Mouse (Mus musculus) MN1 (cell line): ENCODE results near the gene Isl1.

Source experiments
- DNase-seq: peaks from one replicate; pipeline ENCODE4 v3.0.0-alpha.2; 2016; ENCODE audit warnings: low spot score

Isl1 gene

DNA sequence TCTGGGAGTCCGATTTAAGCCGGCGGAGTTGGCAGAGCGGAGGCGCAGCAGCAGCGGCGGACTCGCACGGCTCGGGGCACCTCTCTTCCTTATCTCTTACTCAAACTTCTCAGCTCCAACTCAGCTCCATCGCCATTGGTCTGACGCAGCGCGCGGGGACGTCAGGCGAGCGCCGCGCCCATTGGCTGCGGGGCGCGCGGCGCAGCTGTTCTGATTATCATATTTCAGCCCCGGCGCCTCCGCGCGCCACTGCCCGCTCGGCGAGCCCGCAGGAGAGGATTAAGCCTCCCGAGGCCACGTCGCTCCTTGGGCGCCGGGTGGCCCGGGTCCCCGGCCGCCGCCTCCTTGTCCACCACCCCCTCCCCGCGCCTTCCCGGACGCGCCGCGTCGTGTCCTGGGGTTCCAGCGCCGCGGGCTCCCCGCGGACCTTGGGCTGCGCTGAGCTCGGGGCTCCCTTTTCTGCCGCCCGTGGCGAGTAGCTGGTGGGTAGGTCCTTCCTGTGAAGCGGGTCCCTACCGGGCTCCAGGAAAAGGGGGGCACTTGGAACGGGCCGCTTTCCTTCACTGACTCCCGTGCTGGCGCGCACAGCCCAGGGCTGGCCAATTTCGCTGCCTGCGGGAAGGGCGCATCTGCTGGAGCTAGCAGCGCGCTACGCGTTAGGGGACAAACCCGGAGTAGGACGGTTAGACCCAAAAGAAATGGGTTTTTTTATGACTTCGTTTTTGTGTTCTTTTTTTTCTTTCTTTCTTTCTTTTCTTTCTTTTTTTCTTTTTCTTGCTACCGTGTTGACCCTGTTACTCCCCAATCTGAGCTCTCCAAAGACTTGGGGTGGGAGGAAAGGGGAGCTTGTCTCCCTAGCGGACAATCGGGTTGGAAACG lies at the start of gene Isl1:
Gene Isl1, minus strand, starts transcription at position 106 of the 879 bp plus-strand sequence.
- DNase-seq: peak; percentile 95

DNA sequence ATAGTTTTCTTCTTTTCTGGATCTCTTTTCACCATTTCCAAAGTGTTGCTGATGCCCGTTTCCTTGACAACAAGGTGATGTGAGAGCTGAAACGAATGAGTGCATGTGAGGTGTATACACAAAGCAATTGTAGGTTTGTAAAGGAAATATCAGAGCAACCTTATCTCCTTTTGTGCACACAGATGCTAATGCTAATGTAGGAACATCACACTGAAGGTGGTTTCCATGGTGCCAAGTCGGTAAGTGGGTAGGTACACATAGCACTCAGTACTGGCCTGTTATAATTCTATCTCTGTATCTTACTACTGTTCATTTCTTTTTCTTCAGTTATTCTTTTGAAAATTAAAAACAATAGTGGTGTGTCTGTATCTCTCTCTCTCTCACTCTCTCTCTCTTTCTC lies 26.3 kb upstream of the Isl1 start:
- no peak for DNase-seq

DNA sequence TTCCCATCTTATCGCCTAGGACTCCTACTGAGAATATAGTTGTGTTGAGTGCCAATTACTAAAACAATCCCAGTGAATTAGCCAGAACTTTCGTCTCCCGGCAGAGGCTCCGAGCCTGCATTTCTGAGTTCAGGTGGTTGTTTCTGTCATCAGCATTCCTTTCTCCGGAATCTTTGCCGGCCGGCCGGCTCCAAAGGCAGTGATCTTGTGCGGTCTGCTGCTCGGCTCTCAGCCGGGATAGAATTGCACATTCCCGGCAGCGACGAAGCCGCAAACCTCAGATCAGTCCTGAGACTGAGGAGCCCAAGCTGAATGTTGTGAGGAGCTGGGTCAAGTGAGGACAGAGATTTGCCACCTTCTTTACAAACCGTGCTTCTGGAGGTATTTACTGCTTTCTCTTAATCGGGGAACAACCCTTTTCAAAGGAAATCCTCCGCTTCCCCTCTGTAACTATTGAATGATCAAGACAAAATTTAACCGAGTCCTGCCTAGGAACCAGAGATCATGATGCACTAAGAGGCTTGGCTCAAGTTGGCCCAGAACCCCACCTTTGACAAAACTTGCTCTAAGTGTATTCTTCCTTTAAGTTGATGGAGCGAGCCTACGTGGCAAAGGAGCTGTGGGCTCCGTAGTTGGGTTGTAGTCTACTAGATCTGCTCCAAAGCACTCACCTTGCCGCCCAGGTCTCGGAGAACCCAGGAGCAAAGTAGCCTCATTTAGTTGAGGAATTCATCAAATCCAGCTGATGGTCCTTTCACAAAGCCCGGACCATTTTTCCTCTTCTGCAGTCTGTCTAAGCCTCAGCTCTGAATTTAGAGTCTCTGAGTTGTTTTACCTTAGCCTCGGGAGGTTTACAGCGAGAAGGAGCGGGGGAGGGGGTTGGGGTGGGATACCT lies 4.4 kb upstream of the Isl1 start:
- DNase-seq: no peak

DNA sequence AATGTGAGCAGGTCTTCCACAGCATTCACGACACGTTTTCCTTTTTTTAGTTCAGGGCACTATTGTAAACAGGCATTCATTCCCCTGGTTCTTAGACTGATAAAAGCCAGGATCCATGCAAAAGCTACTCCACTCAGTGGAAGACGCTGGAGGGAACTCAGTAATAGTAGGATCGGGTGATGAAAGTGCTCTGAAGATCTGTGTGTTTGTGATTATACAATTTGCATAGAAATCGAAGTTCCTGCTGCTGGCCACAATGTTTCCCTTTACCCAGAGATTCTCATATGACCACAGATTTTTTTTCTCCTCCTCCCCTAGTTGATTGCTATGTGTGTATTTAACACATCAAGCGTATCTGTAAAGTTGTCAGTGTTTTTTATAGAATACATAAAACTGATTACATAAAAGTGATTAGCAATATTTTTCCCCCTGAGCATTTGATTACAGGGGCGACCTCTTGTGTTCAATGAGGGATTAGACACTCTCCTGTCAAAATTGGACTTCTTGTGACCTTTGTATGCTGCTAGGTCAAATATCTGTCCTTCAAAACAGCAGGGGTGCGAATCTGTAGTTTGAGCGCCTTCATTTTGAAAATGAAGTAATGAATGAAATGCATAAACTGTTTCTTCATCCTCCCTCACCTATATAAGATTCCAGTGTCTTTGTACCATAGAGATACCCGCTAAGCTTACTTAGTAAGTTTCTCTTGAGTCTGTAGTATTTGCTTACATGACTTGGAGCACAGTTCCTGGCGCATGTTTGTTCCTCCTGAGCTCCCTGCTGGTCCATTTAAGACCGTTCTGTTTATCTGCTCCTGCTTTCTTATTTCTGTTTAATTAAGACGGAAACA lies 2.6 kb upstream of the Isl1 start:
- peak; percentile 60 for DNase-seq

DNA sequence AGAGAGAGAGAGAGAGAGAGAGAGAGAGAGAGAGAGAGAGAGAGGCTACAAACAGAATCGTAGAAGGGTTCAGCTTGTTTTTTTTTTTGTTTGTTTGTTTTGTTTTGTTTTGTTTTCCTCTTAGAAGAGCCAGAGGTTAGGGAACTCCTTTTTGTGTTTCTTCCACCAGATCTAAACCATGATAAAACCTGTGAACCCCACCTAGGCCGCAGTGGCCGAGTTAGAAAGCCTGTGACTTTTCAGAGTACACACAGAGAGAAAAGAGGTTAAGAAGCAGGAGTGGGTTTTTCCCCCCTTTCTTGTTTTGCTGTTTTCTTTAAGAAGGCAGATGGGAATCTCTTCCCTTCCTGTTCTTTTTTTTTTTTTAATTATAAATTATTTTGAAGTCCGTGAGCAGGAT lies 1.5 kb upstream of the Isl1 start:
- no peak for DNase-seq

DNA sequence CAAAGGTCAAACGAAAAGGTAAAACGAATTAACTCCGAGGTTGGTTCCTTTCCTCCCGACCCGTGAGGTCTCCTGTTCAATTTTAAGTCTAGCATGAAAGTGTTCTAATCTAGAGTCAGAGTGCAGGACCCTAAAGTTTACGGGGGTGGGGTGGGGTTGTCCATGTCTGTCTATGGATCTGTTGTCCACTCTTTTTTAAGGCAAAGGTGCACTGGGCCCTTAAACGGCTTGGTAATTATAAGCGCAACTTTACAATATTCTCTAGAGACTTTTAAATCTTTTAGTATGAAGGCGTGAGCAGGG lies 925 bp upstream of the Isl1 start:
- DNase-seq: peak; percentile 50

DNA sequence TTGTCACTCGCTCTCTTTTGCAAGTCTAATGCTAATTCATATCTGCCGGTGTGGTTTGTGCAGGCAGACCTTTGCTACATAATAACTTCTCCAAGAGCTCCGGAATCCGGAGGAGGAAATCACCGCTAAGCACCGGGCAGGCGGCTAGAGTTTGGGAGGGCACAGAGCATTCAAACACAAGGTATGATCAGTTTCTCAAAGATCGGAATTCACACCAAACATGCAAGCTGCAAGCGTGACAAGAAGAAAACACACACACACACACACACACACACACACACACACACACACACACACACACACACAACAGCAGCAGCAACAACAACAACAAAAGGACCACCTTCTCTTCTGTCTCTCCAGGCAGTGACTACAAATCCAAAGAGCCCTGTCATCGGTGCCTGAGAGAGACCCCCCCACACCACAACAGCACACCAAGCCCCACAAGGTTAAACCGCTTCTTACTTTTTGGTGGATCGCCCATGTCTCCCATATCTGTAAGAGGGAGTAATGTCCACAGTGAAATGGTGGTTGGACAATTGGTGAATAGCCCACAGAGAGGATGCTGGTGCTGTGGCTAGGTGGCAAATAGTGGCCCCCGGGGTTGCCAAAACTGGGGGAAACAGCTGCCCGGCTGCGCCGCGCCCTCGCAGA lies 431 bp downstream of the Isl1 start:
- DNase-seq: no peak

DNA sequence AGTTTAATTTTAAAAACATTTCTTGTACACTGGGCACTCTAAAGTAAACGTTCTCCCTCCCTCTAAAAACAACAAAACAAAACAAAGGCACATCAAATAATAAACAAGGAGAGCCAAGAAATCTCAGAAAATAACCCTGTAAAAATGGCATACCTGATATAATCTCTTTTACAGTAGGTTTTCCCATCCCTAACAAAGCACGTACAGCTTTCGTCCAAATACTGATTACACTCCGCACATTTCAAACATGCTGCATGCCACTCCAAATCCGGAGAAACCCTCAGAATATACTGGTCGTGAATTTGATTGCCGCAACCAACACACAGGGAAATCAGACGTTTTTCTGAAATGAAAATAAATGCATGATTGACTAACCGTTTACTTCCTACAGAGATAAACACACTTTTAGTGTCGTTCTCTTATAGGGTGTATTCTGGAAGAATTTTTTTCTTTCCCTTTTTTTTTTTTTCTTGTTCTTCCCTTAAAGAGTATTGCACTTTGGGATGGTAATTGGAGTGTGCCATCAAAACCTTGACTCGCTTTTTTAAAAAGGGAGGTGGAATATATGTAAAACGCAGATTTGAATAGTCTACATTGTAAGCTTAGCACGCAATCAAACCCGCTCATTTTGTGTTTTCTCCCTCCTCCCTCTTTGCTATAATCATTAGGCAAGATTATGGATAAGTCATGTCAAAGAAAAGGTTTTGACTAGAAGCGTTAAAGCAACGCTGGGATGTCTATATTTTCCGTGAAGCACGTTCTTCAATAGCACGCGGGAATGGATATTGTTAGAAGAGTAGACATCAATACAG lies 1.2 kb downstream of the Isl1 start:
- peak; percentile 41 for DNase-seq

DNA sequence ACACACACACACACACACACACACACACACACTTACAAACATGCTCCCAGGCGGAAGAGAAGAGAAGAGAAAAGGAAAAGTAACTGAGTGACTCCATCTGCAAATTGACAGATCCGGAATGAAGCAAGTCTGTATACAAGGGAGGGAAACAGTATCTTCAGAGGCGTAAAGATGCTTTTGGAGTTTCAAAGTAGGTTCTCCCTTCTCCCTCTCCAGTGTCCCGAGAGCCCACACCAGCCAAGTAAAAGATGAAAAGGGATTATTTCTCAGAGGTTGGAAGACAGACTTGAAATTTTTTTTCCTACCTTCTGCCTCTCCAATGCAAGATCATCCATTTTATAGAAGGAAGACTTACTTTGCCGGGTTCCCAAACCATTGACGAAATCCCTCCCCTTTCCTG lies 2.9 kb downstream of the Isl1 start:
- DNase-seq: no peak

DNA sequence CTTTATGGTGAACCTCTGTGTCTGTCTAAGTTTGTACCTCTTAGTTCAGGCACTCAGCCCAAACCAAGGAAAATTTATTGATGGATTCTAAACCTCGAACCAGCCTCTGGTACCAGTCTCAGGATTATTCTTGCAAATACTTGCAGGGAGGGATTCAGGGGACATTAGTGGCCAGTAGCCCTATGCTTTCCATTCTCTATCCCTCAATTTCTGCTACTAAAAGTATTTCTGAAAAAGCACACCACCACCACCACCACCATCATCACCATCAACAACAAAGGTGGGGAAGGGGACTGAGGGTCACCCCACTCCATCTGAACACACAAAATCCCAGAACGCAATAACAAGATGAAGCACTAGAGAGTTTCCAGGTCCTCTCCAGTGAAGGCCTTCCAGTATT lies 3.8 kb downstream of the Isl1 start:
- DNase-seq: no peak

DNA sequence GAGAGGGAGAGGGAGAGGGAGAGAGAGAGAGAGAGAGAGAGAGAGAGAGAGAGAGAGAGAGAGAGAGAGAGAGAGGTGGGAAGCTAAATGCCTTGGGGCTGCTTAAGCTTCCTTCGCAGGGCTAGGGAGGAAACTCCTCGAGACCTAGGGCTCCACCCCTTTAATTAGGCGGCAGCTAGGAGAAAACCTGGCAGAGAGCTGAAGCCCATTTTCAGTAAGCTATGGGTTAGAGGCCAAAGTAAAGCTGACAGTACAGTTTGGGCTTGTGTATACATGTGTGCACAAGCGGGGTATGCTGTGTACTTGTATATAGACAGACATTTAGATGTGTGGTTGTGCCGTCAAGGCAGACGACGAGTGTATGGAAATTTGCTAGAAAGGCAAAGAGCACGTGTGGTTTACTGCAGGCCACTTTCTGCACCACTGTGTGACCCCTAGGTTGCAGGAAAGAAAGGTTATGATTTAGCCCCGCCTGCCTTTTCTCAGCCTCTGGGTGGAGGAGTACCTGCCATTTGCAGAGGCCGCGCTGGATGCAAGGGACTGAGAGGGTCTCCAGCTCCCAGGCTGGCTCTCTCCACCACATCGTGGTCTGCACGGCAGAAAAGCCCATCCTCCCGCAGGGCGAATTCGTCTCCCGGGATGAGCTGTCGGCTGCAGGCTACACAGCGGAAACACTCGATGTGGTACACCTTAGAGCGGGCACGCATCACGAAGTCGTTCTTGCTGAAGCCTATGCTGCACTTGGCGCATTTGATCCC lies 4.6 kb downstream of the Isl1 start:
- DNase-seq: no peak

DNA sequence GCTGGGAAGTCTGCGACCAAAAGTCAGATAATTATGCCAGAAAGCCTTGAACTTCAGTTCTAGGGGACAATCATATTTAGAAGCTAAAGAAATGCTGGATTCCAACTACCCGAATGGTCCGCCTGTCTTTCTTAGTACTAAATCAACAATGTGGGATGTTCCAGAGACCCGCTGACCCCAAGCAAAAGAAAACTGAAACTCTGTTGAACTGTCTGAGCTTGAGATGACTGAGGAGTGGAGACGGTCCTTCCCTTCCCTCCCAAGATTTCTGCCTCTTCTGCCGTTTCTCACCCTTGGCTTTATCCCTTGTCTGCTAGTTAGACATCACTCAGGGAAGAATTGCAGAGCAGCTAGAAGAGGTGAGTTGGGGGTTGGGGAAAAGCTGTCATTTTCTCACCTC lies 5.7 kb downstream of the Isl1 start:
- no peak for DNase-seq

DNA sequence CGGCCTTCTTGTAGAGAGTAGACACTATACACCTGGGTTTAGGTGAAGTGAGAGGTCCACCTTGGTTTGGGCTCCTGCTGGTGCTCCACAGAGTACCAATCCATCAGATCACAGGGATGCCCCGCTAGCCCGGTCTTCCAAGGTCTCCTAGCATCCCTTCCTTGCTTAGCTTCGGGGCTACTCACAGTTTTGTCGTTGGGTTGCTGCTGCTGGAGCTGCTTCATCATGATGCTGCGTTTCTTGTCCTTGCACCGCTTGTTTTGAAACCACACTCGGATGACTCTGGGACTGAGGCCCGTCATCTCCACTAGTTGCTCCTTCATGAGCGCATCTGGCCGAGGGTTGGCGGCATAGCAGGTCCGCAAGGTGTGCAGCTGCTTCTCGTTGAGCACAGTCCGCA lies 6.6 kb downstream of the Isl1 start:
- DNase-seq: no peak

DNA sequence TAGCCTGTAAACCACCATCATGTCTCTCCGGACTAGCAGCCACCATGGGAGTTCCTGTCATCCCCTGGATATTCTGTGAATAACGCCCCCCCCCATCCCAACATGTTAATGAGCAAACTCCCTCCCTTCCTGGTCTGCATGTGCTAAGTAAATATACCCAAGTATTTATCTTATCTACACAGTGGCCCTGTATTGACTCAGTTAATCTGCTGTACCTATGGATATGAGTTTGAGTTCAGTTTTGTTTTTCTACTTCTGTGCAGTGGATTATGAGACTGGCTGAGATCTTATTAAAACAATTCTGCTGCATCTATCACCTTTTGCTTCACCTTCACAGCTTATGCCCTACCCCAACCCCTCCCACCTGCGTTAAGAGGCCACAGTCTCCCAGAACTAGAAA lies 7.8 kb downstream of the Isl1 start:
- DNase-seq: no peak

DNA sequence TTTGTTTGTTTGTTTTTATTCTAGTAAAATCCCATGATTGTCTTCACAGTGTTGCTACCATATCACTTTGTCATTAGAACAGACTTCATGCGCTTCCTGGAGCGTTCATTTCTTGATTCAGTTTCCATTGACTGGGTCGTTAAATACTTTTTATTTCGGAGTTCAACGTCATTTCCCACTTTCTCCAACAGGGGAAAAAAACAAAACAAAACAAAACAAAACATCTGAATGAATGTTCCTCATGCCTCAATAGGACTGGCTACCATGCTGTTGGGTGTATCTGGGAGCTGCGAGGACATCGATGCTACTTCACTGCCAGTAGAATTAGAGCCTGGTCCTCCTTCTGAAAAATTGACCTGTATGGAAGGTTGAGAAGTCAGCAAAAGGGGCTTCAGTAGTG lies 10.2 kb downstream of the Isl1 start:
- DNase-seq: no peak

DNA sequence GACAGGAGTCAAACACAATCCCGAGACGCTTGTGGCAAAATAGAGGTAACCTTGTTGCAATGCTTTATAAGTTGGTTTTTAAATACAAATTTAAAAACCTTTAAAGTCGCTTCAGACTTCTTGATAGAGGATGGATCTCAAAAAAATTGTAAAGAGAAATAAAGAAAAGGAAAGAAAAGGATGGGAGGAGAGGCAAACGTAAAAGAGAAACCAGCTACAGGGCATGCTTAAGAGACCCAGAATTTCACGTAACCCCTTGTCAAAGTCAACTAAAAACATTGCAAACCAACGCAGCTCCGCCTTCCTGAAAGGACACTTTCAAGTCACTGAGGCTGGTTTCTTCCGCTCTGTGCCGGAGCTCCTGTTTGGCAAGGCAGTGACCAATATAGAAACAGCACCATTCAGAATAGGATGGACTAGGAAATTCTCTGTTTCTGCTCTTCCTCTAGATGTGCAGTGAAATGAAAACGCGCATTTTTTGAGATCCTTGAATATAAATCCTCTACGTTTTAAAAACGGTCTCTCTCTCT lies 10.8 kb downstream of the Isl1 start:
- no peak for DNase-seq

DNA sequence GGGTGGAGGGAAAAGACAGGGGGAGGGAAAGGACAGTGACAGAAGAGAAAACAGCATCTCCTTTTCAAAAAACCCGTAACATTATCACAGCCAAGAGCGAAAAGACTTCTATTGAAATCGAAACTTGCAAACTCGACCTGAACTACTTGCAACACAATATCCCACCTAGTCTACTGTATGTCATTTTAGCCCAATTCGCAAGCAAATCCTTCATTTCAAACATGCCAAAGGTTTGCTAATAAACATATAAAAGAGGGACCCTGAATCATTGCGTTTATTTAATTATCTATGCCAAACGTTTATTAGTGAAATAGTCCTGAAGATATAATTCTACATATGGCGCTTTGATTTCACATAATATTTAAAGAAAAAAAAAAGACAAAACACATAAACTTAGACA lies 11.5 kb downstream of the Isl1 start:
- no peak for DNase-seq

DNA sequence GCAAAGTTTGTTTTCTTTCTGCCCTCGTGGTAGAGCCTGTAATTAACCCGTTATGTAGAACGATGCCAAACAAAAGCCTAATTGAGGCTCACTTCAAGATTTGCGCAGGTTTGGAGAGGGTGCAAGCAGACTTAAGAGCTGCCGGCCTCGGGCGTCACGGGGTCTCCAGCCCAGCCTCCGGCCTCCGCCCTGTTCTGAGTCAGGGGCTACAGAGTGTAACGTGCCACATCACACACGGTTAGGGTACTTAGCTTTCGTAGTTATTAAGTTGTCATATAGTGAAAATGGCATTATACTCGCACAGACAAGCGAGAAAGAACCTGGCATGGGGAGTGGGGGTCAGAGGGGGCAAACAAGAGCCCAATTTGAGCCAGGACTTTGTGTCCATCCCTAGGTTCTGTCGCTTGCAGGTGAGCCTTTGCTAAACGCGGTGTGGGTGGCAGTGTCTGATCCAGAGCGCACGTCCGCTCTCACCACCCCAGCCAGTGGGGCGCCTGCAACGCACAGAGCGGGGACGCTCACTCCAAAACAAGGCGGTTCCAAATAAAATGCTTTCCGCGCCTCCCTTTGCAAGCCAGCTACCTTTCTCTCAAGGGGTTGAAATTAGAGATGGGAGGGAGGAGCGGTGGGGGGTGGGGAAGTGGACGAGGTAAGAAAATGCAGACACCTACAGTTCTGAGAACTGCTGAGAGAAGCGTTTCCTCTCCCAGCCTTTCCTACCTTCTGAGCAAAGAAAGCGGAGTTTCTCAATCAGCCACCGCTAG lies 12.3 kb downstream of the Isl1 start:
- no peak for DNase-seq

DNA sequence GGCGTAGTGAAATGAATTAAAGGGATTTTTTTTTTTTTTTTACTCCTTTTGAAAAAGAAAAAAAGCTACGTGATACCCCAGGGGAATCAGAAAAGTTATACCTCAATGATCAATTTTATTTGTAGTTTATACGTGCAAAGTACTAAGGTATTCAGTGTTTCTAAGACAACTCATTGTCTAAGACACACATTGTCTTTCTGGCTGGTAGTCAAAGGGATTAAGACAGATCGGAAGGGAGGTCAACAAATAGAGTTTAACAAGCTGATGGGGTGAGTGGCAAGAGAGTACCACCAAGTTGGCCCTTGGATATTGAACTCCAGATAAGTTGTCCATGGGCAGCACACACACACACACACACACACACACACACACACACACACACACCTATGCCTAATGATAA lies 14.1 kb downstream of the Isl1 start:
- no peak for DNase-seq
